Mouse (Mus musculus): ENCODE measurements around the gene Stx2. TPM values are rescaled to one million over a fixed set of nuclear protein-coding genes. Genes with fewer than 3 reads are reported as not detected.

The Stx2 gene
- total and polyA plus RNA-seq, 3 experiments, result 0.74 to 5.2 (median 2.5) TPM

DNA sequence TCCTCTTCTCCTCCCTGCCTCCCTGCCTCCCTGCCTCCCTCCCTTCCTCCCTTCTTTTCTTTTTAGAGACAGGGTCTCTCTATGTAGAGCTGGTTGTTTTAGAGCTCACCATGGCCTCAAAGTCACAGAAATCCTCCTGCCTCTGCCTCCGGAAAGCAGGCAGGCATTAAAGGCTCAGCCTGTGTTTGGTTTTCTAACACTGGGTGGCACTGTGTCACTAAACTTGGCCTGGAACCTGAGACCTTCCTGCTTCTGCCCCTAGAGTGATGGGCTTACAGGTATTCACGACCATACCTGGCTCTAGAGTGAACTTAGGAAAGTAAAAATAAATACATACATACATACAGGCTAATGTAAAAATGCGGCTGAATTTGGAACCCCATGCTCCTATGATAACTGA is 43.5 kb upstream of the Stx2 start:
- Histone ChIP-seq H3K4me1 (ENCODE audit: control insufficient read depth in 1 of 2, insufficient read depth in 2 of 2) (no peaks in the 10 kb centered on the region), H3K4me3 (replicated peaks in 1 of 3; ENCODE audit: low read depth in 2 of 3, low read length in 2 of 3, poor library complexity in 1 of 3) (no peak overlapping the region), H3K36me3 (replicated peaks in 1 of 2; ENCODE audit: control insufficient read depth in 1 of 2, insufficient read depth in 1 of 2, low read length in 1 of 2) (no peaks in the 10 kb centered on the region), H3K27me3 (replicated peaks) (peaks cover 36% of the 10 kb centered on the region), H3K27ac (ENCODE audit: insufficient read depth, low read depth) (no peak overlapping the region), H3K9ac (ENCODE audit: insufficient read depth, low read depth) (no peak overlapping the region), H3K9me3 (replicated peaks; ENCODE audit: low read length) (no peaks in the 10 kb centered on the region), H3K4me2 (ENCODE audit: insufficient read depth, low read depth, poor library complexity, severe bottlenecking) (no peak overlapping the region), H3K79me2 (replicated peaks; ENCODE audit: control insufficient read depth, extremely low read depth, insufficient read depth, poor library complexity, severe bottlenecking) (no peaks in the 10 kb centered on the region)
- no peak for DNase-seq (ENCODE audit: extremely low read depth)
- dilution Hi-C loops (cut with MboI; ENCODE audit: extremely low pct_ligation_motif_present, extremely low pct_unique_long_range_greater_than_20kb, low sequenced_read_pairs), result no loop called here
- TF ChIP-seq UBTF (IDR thresholded peaks at IDR 0.05; ENCODE audit: low read depth, low read length) (no peak), CTCF (conservative IDR thresholded peaks at IDR 0.05 in 1 of 2, IDR thresholded peaks at IDR 0.05 in 1 of 2; ENCODE audit: low read depth in 2 of 2, low read length in 2 of 2) (peak in 1 of 2 experiments; percentile 15; a peak in 1 of 4 replicates), HCFC1 (IDR thresholded peaks at IDR 0.05; ENCODE audit: low read depth, low read length) (no peak)
- in situ Hi-C loops (cut with MboI; ENCODE audit: low pct_ligation_motif_present, low pct_unique_long_range_greater_than_20kb, low sequenced_read_pairs), result no loop called here

DNA sequence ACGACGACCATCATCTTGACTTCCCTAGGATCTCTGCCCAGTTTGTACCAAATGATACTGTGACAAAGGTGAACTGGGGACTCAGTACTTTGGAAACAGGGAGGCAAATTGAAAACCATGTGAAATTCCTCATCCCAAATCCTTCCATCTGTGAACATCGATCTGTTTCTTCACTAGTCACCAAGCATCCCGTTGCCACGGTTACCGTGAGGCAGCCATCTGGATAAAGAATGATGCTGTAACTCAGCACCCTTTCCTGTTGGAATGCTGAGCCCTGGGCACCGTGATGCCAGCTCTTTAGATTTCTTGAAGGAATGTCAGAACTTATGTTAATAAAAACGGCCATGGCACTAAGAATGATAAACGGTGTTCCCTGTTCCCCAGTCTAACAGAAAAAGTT is 41.0 kb upstream of the Stx2 start:
- H3K79me2 ChIP-seq (replicated peaks; ENCODE audit: control insufficient read depth, extremely low read depth, insufficient read depth, poor library complexity, severe bottlenecking), result no peaks in the 10 kb centered on the region
- TF ChIP-seq ZC3H11A (IDR thresholded peaks at IDR 0.05; ENCODE audit: low read depth, low read length), result no peak
- no peak overlapping the region for H3K27ac ChIP-seq (ENCODE audit: insufficient read depth, low read depth)
- no peaks in the 10 kb centered on the region for H3K4me1 ChIP-seq (ENCODE audit: control insufficient read depth in 1 of 2, insufficient read depth in 2 of 2)
- dilution Hi-C loops (cut with MboI; ENCODE audit: extremely low pct_ligation_motif_present, extremely low pct_unique_long_range_greater_than_20kb, low sequenced_read_pairs) (no loop called here), in situ Hi-C loops (cut with MboI; ENCODE audit: low pct_ligation_motif_present, low pct_unique_long_range_greater_than_20kb, low sequenced_read_pairs) (no loop called here)
- H3K9ac ChIP-seq (ENCODE audit: insufficient read depth, low read depth), result no peak overlapping the region
- H3K36me3 ChIP-seq (replicated peaks in 1 of 2; ENCODE audit: control insufficient read depth in 1 of 2, insufficient read depth in 1 of 2, low read length in 1 of 2), result no peaks in the 10 kb centered on the region
- H3K27me3 ChIP-seq (replicated peaks), result peaks cover 30% of the 10 kb centered on the region
- H3K4me2 ChIP-seq (ENCODE audit: insufficient read depth, low read depth, poor library complexity, severe bottlenecking), result no peak overlapping the region
- DNase-seq (ENCODE audit: extremely low read depth), result no peak
- H3K9me3 ChIP-seq (replicated peaks; ENCODE audit: low read length), result no peaks in the 10 kb centered on the region
- H3K4me3 ChIP-seq (replicated peaks in 1 of 3; ENCODE audit: low read depth in 2 of 3, low read length in 2 of 3, poor library complexity in 1 of 3), result no peak overlapping the region

DNA sequence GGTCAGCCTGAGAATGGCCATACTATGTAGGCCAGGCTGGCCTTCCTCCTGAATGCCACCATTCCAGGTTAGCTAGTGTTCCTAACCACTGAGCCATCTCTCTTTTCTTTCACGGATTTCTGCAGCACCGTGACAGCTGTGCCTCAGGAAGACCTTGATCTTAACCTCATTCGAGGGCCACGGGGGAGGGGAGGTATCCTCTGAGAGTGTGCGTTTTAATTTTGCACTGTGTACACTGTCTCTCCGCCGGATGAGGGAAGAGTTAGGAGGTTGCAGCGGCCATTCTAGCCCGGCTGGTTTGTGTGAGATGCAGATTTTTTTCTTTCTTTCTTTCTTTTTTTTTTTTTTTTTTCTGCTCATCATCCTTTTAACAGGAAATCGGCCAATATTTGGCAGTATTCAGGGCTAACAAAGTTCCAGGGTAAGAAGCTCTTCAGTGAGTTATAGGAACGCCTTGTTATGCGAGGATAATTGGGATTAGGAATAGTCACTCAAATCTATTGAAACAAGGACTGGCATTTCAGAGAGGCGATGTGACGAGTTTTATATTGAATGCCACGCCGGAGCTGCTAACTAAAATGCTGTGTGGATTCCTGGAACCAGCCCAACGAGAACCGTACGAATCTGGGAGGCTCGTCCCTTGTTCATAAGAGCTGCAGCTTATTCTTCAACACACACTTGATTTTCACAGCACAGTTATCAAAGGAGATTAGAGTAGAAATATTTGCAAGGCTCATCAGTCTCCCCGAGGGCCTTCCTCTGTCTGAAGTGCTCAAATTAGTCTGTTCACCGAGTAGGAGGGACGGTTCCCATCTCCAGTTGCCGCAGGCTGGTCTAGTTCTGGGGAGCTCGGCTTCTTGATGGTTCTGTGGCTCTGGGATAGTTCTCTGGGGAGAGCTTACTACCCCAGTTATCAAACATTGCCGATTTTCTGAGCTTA is 37.5 kb upstream of the Stx2 start:
- H3K27me3 ChIP-seq (replicated peaks), result peaks cover 20% of the 10 kb centered on the region
- dilution Hi-C loops (cut with MboI; ENCODE audit: extremely low pct_ligation_motif_present, extremely low pct_unique_long_range_greater_than_20kb, low sequenced_read_pairs), result no loop called here
- no peaks in the 10 kb centered on the region for H3K36me3 ChIP-seq (replicated peaks in 1 of 2; ENCODE audit: control insufficient read depth in 1 of 2, insufficient read depth in 1 of 2, low read length in 1 of 2)
- no peaks in the 10 kb centered on the region for H3K4me1 ChIP-seq (ENCODE audit: control insufficient read depth in 1 of 2, insufficient read depth in 2 of 2)
- no peaks in the 10 kb centered on the region for H3K9me3 ChIP-seq (replicated peaks; ENCODE audit: low read length)
- in situ Hi-C loops (cut with MboI; ENCODE audit: low pct_ligation_motif_present, low pct_unique_long_range_greater_than_20kb, low sequenced_read_pairs), result no loop called here
- no peak overlapping the region for H3K9ac ChIP-seq (ENCODE audit: insufficient read depth, low read depth)
- no peaks in the 10 kb centered on the region for H3K79me2 ChIP-seq (replicated peaks; ENCODE audit: control insufficient read depth, extremely low read depth, insufficient read depth, poor library complexity, severe bottlenecking)
- no peak for DNase-seq (ENCODE audit: extremely low read depth)
- H3K27ac ChIP-seq (ENCODE audit: insufficient read depth, low read depth), result no peak overlapping the region
- TF ChIP-seq EP300 (IDR thresholded peaks at IDR 0.05; ENCODE audit: low read length), result no peak
- TF ChIP-seq JUN (IDR thresholded peaks at IDR 0.05; ENCODE audit: insufficient read depth, low read depth, low read length), result no peak
- no peak for TF ChIP-seq MAFK (IDR thresholded peaks at IDR 0.05; ENCODE audit: insufficient replicate concordance, low read length)
- TF ChIP-seq ZC3H11A (IDR thresholded peaks at IDR 0.05; ENCODE audit: low read depth, low read length), result no peak
- no peak for TF ChIP-seq POLR2A (IDR thresholded peaks at IDR 0.05; ENCODE audit: low read depth, low read length)
- no peak for TF ChIP-seq UBTF (IDR thresholded peaks at IDR 0.05; ENCODE audit: low read depth, low read length)
- H3K4me2 ChIP-seq (ENCODE audit: insufficient read depth, low read depth, poor library complexity, severe bottlenecking), result no peak overlapping the region
- H3K4me3 ChIP-seq (replicated peaks in 1 of 3; ENCODE audit: low read depth in 2 of 3, low read length in 2 of 3, poor library complexity in 1 of 3), result no peak overlapping the region
